Mouse (Mus musculus): ENCODE data around the gene Shisal1. TPM values are rescaled to one million over a fixed set of nuclear protein-coding genes. Genes with fewer than 3 reads are reported as not detected.

Gene Shisal1
- total RNA-seq (2021), result 10 to 100 TPM; 51.4 to 54.1 TPM

DNA sequence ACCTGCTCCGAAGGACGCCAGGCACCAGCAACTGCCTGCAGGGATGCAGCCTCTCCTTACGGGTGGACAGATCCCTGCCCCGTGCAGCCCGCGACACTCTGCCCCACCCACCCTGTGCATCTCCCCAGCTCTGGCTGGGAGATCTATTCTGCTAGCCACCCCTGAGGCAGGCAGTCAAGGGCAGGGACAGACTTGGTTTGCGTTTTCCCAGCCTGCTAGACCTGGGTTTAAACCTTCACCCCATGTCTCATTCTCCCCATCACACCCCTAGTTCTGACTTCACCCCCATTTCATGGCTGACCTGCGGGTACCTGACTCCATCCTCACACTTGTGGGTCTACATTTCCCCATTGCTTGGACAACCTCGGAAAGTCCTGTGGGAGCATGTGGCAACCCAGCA, at the start of gene Shisal1:
TSS of gene Shisal1 (minus strand) at position 101 of the 400 bp plus-strand sequence.
- DNase-seq (ENCODE audit: extremely low spot score in 1 of 2, low spot score in 2 of 2), result no peak
- intact Hi-C loops (cut with DNase I), result loop anchor here (5.0 kb wide), 1 partner anchor 185 kb away; no protein-coding TSS in a partner anchor

- intact Hi-C loops (cut with DNase I), result no loop called here
- DNase-seq (ENCODE audit: extremely low spot score in 1 of 2, low spot score in 2 of 2), result no peak
These were observed 43.6 kb upstream of the Shisal1 start for GRCm38 (mm10) chr15:84490486-84490885.

- intact Hi-C loops (cut with DNase I), result no loop called here
- DNase-seq (ENCODE audit: extremely low spot score in 1 of 2, low spot score in 2 of 2), result peak in 1 of 2 experiments; percentile 68
These were observed 37.4 kb upstream of the Shisal1 start for GRCm38 (mm10) chr15:84484255-84484654.

DNA sequence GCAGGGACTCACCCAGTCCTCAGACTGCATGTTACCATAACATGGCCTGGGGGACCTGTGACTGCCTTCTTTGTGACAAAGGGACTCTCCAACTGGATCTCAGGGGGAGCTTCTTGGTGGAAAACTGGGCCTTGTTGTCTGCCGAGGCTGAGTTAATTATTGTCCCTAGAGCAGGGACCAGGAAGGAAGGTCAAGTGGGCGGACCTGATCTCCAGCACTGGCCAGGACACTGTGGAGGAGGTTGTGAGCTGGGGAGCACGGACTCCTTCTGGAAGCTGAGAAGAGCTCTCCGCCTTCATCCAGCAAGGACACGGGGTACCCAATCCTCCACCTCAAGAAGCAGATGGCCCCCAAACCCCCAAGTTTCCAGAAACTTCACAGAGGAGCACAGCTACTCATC, 36.7 kb upstream of the Shisal1 start:
- intact Hi-C loops (cut with DNase I), result no loop called here
- DNase-seq (ENCODE audit: extremely low spot score in 1 of 2, low spot score in 2 of 2), result no peak

DNA sequence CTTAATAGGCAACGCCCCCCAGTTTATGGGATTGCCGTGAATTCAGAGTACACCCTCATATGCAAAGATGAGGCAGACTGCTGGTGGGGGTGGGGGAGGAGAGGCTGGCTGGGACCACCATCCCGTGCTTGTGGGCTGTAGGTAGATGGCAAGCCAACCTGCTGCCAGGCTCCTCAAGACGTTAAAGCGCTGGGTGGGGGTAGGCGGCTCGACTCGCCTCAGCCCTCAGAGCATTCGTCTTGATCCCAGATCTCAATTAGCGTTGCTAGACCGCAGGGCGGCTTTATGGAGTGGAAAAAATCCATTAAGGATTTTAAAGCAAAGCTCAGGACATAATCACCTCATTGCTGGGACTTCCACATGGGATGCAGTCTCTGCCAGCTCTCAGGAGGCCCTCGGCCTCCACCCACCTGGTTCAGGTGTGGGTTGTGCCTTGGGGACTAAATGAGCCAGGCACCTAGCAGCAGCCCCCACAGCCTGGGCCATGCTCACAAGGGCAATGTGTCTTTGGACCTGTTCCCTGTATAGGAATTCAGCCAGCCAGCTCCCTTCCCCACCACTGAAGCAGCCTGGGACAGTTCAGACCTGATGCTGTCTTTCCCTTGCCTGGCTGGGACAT, 34.5 kb upstream of the Shisal1 start:
- DNase-seq (ENCODE audit: extremely low spot score in 1 of 2, low spot score in 2 of 2), result no peak
- intact Hi-C loops (cut with DNase I), result no loop called here

GRCm38 (mm10) chr15:84469391-84469790, 22.5 kb upstream of the Shisal1 start:
- intact Hi-C loops (cut with DNase I), result no loop called here
- DNase-seq (ENCODE audit: extremely low spot score in 1 of 2, low spot score in 2 of 2), result peak in 1 of 2 experiments; percentile 45

- intact Hi-C loops (cut with DNase I), result no loop called here
- DNase-seq (ENCODE audit: extremely low spot score in 1 of 2, low spot score in 2 of 2), result no peak
These were observed 20.9 kb upstream of the Shisal1 start for GRCm38 (mm10) chr15:84467761-84468160.

DNA sequence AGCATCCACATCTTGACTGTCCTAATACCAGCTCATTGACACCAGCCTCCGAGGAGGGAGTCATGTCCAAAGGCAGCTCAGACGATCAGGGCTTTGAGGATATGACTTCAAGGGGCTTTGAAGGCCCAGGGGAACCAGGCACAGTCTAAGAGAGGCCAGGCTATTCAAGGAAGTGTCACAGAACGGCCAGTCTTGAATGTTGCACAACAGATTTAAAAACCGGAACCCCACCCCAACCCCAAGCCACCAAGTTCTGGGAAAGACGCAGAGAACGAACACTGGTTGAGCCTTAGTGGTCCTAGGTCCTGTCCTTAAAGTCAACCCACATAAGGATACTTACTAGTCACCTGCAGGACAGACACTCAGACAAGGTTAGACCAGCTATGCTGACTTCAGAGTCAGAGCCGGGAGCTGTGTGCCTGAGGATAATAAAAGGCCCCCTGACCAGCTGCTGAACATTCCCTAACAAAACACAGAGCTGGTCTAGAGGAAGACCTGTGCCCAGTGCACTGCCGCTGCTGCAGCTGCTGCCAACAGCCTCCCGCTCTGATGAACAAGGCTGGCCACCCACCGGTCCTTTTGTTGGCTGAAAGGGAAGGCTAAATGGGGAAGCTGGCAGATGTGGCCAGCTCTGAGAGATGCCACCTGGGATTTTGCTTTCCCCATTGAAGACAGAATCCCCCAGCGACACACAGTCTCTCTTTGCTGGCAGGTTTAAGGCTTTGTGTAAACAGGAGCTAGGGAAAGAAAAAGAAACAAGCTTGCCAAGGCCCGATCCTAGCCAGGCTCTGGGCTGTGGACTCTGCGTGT, 19.8 kb upstream of the Shisal1 start:
- intact Hi-C loops (cut with DNase I), result no loop called here
- no peak for DNase-seq (ENCODE audit: extremely low spot score in 1 of 2, low spot score in 2 of 2)

GRCm38 (mm10) chr15:84461429-84461828, 14.5 kb upstream of the Shisal1 start:
- intact Hi-C loops (cut with DNase I), result no loop called here

DNA sequence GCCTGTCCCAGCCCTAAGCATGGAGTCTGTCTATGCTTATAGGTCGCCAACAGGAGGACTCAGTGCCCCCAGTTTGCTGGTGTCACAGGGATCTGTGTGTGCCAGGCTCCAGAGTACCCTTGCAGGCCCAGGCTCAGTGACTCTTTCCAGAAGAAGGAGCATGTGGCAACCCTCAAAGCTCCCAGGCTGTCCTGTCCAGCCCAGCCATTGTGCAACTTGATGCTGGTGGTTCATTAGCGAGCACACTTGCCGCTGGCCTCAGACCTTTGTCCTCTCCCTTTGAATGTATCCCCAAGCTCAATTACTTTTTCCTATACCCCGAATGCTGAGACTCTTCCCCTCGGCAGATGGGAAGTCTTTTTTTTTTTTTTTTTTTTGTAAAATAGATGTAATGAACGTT, 12.1 kb upstream of the Shisal1 start:
- intact Hi-C loops (cut with DNase I), result no loop called here
- no peak for DNase-seq (ENCODE audit: extremely low spot score in 1 of 2, low spot score in 2 of 2)

More at GRCm38 (mm10) chr15:84461429-84461828, 14.5 kb upstream of the Shisal1 start:
- no peak for DNase-seq (ENCODE audit: extremely low spot score in 1 of 2, low spot score in 2 of 2)

DNA sequence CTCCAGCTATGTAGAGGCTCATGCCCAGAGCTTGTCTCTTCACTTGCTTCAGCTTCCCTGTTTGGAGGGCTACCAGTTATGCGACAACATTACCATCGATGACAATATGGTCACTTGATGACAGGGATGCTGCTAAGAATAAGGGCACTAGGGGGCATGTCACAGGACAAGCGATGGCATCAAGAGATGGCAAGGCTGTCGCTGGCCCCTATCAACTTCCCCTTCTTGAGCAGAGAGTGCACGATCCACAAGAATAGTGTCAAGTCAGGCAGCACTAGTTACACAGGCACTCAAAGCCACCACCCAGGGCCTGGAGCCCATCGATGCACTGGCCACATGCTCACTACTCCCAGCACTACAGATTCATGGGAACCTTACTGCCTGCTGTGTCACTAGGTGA, 8.4 kb upstream of the Shisal1 start:
- intact Hi-C loops (cut with DNase I), result no loop called here

GRCm38 (mm10) chr15:84453091-84453490, 6.2 kb upstream of the Shisal1 start:
- intact Hi-C loops (cut with DNase I), result no loop called here
- DNase-seq (ENCODE audit: extremely low spot score in 1 of 2, low spot score in 2 of 2), result no peak

More for the DNA sequence above, 8.4 kb upstream of the Shisal1 start:
- no peak for DNase-seq (ENCODE audit: extremely low spot score in 1 of 2, low spot score in 2 of 2)

- intact Hi-C loops (cut with DNase I), result no loop called here
- peak in 1 of 2 experiments; percentile 76 for DNase-seq (ENCODE audit: extremely low spot score in 1 of 2, low spot score in 2 of 2)
These were observed 3.7 kb upstream of the Shisal1 start for GRCm38 (mm10) chr15:84450441-84451183.

DNA sequence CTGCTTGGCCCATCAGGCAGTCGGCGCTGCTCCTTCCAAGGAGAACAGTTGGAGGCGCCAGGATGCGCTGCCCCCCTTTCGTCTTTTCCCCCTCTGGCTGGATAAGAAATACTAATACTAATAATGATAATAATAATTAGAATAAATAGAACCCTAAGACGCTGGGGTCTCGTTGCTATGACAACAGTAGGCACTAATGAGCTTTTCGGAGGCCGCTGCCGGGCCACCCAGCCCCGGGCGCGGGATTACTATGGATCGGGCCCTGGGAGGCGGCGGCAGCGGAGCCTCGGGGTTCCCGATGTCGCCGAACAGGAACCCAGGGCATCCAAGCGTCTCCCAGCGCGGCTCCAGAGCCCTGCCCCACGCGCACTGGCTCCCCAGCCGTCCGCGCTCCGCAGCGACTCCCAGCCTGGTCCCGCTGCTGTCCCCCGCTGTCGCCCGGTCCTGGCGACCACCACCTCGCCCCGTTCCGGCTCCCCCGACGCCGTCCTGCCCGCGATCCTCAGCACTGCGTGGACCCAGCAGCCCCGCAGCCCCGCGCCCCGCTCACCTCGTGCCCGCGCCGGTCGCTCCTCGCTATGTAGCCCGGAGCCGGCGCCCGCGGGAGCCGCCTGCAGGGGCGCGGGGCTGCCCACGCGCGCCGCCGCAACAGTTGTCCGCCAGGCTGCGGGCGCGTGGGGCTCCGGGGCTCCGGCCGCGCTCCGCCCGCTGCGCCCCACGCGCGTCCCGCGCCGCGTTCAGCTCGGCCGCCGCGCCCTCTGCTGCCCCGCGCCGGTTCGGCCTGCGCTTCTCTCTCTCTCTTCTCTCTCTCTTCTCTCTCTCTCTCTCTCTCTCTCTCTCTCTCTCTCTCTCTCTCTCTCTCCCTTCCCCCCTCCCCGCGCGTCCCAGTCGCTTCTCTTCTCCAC, 833 bp downstream of the Shisal1 start:
- DNase-seq (ENCODE audit: extremely low spot score in 1 of 2, low spot score in 2 of 2), result peak in 1 of 2 experiments; percentile 46
- intact Hi-C loops (cut with DNase I), result loop anchor here (5.0 kb wide), 1 partner anchor 184 kb away; no protein-coding TSS in a partner anchor

- intact Hi-C loops (cut with DNase I), result no loop called here
- DNase-seq (ENCODE audit: extremely low spot score in 1 of 2, low spot score in 2 of 2), result no peak
These were observed 2.7 kb downstream of the Shisal1 start for GRCm38 (mm10) chr15:84444181-84444580.

- intact Hi-C loops (cut with DNase I), result no loop called here
- DNase-seq (ENCODE audit: extremely low spot score in 1 of 2, low spot score in 2 of 2), result no peak
These were observed 3.3 kb downstream of the Shisal1 start for GRCm38 (mm10) chr15:84443631-84444030.

DNA sequence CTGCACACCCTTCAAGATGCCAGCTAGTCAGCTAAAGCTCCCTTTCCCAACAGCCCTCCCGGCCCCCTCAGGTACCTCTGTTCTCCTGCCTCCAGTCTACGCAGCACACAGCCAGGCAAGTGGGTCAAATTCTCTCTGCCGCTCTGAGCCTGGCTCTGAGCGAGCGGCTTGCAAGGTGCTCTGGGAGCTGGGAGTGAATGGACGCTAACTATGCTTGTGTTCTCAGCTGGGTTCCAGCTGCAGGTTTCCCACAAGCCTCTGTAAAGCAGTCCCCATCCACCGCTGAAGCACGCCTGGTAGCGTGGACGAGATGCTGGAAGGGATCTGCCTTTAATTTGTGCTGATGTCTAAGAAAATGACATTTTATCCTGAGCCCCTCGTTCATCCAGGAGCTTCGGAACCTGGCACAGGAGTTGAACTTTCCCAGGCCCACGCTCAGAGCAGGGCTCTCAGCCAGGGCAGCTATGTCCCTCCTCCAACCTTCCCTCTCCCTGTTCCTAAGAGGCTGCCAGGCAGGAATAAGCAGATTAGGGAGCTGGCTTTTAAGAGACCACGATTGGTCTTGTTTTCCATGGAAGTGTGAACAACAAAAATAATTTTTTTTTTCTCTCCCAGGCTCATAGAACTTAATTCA, 5.1 kb downstream of the Shisal1 start:
- intact Hi-C loops (cut with DNase I), result no loop called here
- no peak for DNase-seq (ENCODE audit: extremely low spot score in 1 of 2, low spot score in 2 of 2)

DNA sequence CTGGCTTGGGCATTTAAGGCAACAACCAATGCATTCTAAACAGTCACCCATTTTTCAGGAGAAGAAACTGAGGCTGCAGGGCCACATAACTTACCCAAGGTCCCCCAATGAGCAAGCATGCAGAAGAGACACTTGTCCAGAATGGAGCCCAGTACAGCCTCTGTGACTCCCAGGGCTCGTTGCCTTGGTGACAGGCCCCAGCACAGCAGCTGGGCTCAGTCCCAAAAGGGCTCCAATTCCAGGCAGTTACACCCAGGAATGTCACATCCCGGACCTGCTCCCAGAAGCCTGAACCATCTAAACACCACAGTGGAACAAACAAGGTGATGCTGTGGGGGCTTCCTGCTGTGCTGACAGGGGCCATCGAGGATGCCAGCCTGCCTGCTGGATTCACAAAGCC, 6.1 kb downstream of the Shisal1 start:
- no peak for DNase-seq (ENCODE audit: extremely low spot score in 1 of 2, low spot score in 2 of 2)
- intact Hi-C loops (cut with DNase I), result no loop called here
